Mouse (Mus musculus): ENCODE measurements around the gene Plac8. TPM values are rescaled to one million over a fixed set of nuclear protein-coding genes. Genes with fewer than 3 reads are reported as not detected.

Plac8 gene
- polyA plus RNA-seq, 1 experiment from 2014 or later, result 445 TPM

DNA sequence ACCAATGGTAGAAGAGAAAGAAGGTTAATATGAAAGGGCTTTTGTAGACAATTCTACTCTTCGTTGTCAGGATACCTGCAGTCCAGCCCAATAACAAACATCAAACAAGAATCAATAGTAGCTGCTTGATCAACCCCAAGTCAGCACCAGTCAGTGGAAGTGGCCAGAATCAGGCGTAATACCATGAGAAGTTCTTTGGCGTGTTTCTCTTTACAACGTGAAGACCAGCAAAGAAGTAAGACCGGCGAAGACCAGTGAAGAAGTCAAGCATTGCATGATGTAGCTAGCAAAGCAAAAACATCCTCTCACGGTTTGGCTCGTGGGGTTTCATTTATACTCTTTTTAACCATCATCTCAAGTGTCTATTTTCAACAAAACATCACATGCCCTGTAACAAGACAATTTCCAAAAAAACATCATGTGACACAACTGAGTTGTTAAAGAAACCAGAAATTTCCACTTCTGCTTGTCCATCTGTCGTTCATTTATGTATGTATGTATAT, 27.0 kb upstream of the Plac8 start:
- H3K4me3 ChIP-seq (ENCODE audit: low read length), result no peak overlapping the region
- H3K27me3 ChIP-seq (replicated peaks; ENCODE audit: control insufficient read depth, insufficient read depth, low read length), result no peaks in the 10 kb centered on the region
- no peaks in the 10 kb centered on the region for H3K4me1 ChIP-seq (ENCODE audit: control insufficient read depth, insufficient read depth, low read length)
- no peak overlapping the region for H3K9ac ChIP-seq (ENCODE audit: low read depth, low read length)
- WGBS, result 91% methylated on average over 9 of the region's 9 CpGs
- H3K4me2 ChIP-seq (ENCODE audit: low read depth, low read length), result no peak overlapping the region
- no peak overlapping the region for H3K27ac ChIP-seq (ENCODE audit: low read length)
- no peak for ATAC-seq
- no peaks in the 10 kb centered on the region for H3K9me3 ChIP-seq (ENCODE audit: control insufficient read depth, low read length)
- H3K36me3 ChIP-seq (ENCODE audit: control insufficient read depth, insufficient read depth, low read length), result no peaks in the 10 kb centered on the region

DNA sequence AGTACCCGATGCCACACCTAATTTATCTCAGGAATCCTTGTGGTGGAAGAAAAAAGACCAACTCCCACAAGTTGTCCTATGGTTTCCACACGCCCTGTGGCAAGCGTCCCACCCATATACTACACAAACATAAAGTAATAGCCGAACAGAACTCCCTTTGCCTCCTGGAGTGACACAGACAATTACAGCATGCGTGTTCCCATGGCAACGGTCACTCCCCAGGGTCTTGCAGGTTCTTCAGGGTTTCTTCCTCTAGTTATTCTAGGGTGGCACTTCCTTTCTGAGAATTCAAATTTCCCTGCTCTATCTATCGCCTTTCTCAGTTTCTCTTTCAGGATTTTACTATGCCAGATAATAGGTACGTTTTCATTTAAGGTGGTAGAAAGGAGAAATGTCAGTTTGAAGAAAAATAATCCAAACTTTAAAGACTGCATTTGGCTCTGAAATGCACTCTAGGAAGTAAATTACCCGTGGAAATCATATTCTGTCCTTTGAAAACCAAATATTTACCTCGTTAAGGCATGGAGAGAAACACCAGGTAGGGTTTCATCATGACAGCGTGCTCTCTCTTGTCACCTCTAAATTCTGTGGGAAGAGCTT, 25.9 kb upstream of the Plac8 start:
- H3K4me1 ChIP-seq (ENCODE audit: control insufficient read depth, insufficient read depth, low read length), result no peaks in the 10 kb centered on the region
- WGBS, result 47% methylated on average over 11 of the region's 11 CpGs
- peak; percentile 90 for ATAC-seq
- no peak overlapping the region for H3K27ac ChIP-seq (ENCODE audit: low read length)
- H3K36me3 ChIP-seq (ENCODE audit: control insufficient read depth, insufficient read depth, low read length), result no peaks in the 10 kb centered on the region
- no peak overlapping the region for H3K4me2 ChIP-seq (ENCODE audit: low read depth, low read length)
- no peak overlapping the region for H3K4me3 ChIP-seq (ENCODE audit: low read length)
- H3K9ac ChIP-seq (ENCODE audit: low read depth, low read length), result no peak overlapping the region
- H3K27me3 ChIP-seq (replicated peaks; ENCODE audit: control insufficient read depth, insufficient read depth, low read length), result no peaks in the 10 kb centered on the region
- 0 out of 2 replicates have a peak, but pooled peaks cover 6% of the 10 kb centered on the region for H3K9me3 ChIP-seq (ENCODE audit: control insufficient read depth, low read length)

DNA sequence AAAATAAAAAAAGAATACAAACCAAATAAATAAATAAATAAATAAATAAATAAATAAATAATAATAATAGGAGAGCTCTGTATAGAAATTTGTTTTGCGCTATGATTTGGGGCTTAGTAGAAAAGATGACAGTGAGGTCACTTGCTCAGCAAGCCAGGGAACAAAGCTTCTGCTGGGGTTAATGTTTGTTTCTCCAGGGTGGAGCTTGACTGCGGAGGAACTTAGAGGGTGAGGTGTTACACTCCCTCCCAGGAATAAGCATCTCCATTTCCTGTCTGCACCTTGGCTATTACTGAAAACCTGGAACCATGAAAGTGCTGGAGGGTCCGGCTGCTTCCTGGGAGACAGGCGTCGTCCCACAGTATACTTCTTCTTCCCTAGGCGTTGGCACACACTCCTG, 24.0 kb upstream of the Plac8 start:
- H3K27ac ChIP-seq (ENCODE audit: low read length), result 0 out of 2 replicates have a peak overlapping the region, but pooled peaks have one; percentile 13
- H3K4me3 ChIP-seq (ENCODE audit: low read length), result no peak overlapping the region
- H3K9ac ChIP-seq (ENCODE audit: low read depth, low read length), result no peak overlapping the region
- H3K36me3 ChIP-seq (ENCODE audit: control insufficient read depth, insufficient read depth, low read length), result no peaks in the 10 kb centered on the region
- H3K4me2 ChIP-seq (ENCODE audit: low read depth, low read length), result no peak overlapping the region
- WGBS, result 72% methylated on average over 6 of the region's 6 CpGs
- H3K27me3 ChIP-seq (replicated peaks; ENCODE audit: control insufficient read depth, insufficient read depth, low read length), result no peaks in the 10 kb centered on the region
- no peaks in the 10 kb centered on the region for H3K4me1 ChIP-seq (ENCODE audit: control insufficient read depth, insufficient read depth, low read length)
- ATAC-seq, result peak; percentile 51
- 0 out of 2 replicates have a peak, but pooled peaks cover 7% of the 10 kb centered on the region for H3K9me3 ChIP-seq (ENCODE audit: control insufficient read depth, low read length)

GRCm38 (mm10) chr5:100594803-100595467, 22.9 kb upstream of the Plac8 start:
- no peaks in the 10 kb centered on the region for H3K27me3 ChIP-seq (replicated peaks; ENCODE audit: control insufficient read depth, insufficient read depth, low read length)
- no peak overlapping the region for H3K27ac ChIP-seq (ENCODE audit: low read length)
- H3K4me2 ChIP-seq (ENCODE audit: low read depth, low read length), result no peak overlapping the region
- 86% methylated on average over 13 of the region's 13 CpGs for WGBS
- no peaks in the 10 kb centered on the region for H3K4me1 ChIP-seq (ENCODE audit: control insufficient read depth, insufficient read depth, low read length)
- H3K9me3 ChIP-seq (ENCODE audit: control insufficient read depth, low read length), result 0 out of 2 replicates have a peak, but pooled peaks cover 7% of the 10 kb centered on the region
- no peak for ATAC-seq
- H3K36me3 ChIP-seq (ENCODE audit: control insufficient read depth, insufficient read depth, low read length), result no peaks in the 10 kb centered on the region
- H3K9ac ChIP-seq (ENCODE audit: low read depth, low read length), result no peak overlapping the region
- H3K4me3 ChIP-seq (ENCODE audit: low read length), result no peak overlapping the region

DNA sequence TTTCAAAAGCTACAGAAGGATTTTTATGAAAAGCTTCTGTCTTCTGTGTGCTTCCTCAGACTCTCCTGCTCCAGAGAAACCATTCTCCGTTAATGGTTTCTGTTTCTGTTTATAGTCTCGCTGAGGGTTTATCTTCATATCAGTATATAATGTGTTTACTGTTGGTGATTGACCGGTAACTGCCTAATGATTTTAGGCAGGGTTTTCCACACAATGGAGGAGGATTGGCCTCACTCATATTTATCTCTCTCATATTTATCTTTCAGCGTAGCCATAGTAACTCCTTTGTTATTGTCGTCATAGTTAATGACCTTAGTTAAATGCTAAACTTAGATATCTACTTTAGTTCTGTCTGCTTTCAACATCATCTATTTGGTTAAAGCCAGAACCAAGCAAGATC, 18.5 kb upstream of the Plac8 start:
- H3K27ac ChIP-seq (ENCODE audit: low read length), result no peak overlapping the region
- 49% methylated on average over 5 of the region's 5 CpGs for WGBS
- no peak overlapping the region for H3K4me2 ChIP-seq (ENCODE audit: low read depth, low read length)
- no peak overlapping the region for H3K4me3 ChIP-seq (ENCODE audit: low read length)
- 0 out of 2 replicates have a peak, but pooled peaks cover 6% of the 10 kb centered on the region for H3K4me1 ChIP-seq (ENCODE audit: control insufficient read depth, insufficient read depth, low read length)
- no peak overlapping the region for H3K9ac ChIP-seq (ENCODE audit: low read depth, low read length)
- peak; percentile 60 for ATAC-seq
- no peaks in the 10 kb centered on the region for H3K36me3 ChIP-seq (ENCODE audit: control insufficient read depth, insufficient read depth, low read length)
- H3K27me3 ChIP-seq (replicated peaks; ENCODE audit: control insufficient read depth, insufficient read depth, low read length), result no peaks in the 10 kb centered on the region
- 0 out of 2 replicates have a peak, but pooled peaks cover 7% of the 10 kb centered on the region for H3K9me3 ChIP-seq (ENCODE audit: control insufficient read depth, low read length)

- Histone ChIP-seq H3K4me1 (ENCODE audit: control insufficient read depth, insufficient read depth, low read length) (0 out of 2 replicates have a peak, but pooled peaks cover 6% of the 10 kb centered on the region), H3K27me3 (replicated peaks; ENCODE audit: control insufficient read depth, insufficient read depth, low read length) (no peaks in the 10 kb centered on the region), H3K9ac (ENCODE audit: low read depth, low read length) (no peak overlapping the region), H3K36me3 (ENCODE audit: control insufficient read depth, insufficient read depth, low read length) (no peaks in the 10 kb centered on the region), H3K27ac (ENCODE audit: low read length) (0 out of 2 replicates have a peak overlapping the region, but pooled peaks have one; percentile 8), H3K4me2 (ENCODE audit: low read depth, low read length) (no peak overlapping the region), H3K4me3 (ENCODE audit: low read length) (no peak overlapping the region), H3K9me3 (ENCODE audit: control insufficient read depth, low read length) (no peaks in the 10 kb centered on the region)
- no peak for ATAC-seq
- WGBS, result 48% methylated on average over 2 of the region's 2 CpGs
Measured at GRCm38 (mm10) chr5:100587626-100588025, 15.6 kb upstream of the Plac8 start.

- 0 out of 2 replicates have a peak, but pooled peaks cover 6% of the 10 kb centered on the region for H3K4me1 ChIP-seq (ENCODE audit: control insufficient read depth, insufficient read depth, low read length)
- WGBS, result 82% methylated on average over 7 of the region's 7 CpGs
- 0 out of 2 replicates have a peak overlapping the region, but pooled peaks have one; percentile 8 for H3K27ac ChIP-seq (ENCODE audit: low read length)
- no peak overlapping the region for H3K4me3 ChIP-seq (ENCODE audit: low read length)
- ATAC-seq, result peak; percentile 57; the same call in 1 of the 2 replicates
- no peaks in the 10 kb centered on the region for H3K36me3 ChIP-seq (ENCODE audit: control insufficient read depth, insufficient read depth, low read length)
- H3K9me3 ChIP-seq (ENCODE audit: control insufficient read depth, low read length), result no peaks in the 10 kb centered on the region
- H3K9ac ChIP-seq (ENCODE audit: low read depth, low read length), result no peak overlapping the region
- H3K4me2 ChIP-seq (ENCODE audit: low read depth, low read length), result no peak overlapping the region
- no peaks in the 10 kb centered on the region for H3K27me3 ChIP-seq (replicated peaks; ENCODE audit: control insufficient read depth, insufficient read depth, low read length)
Measured at GRCm38 (mm10) chr5:100587136-100587535, 15.1 kb upstream of the Plac8 start.

- 88% methylated on average over 3 of the region's 3 CpGs for WGBS
- no peak for ATAC-seq
- H3K4me2 ChIP-seq (ENCODE audit: low read depth, low read length), result no peak overlapping the region
- no peaks in the 10 kb centered on the region for H3K9me3 ChIP-seq (ENCODE audit: control insufficient read depth, low read length)
- no peak overlapping the region for H3K27ac ChIP-seq (ENCODE audit: low read length)
- no peaks in the 10 kb centered on the region for H3K36me3 ChIP-seq (ENCODE audit: control insufficient read depth, insufficient read depth, low read length)
- no peak overlapping the region for H3K4me3 ChIP-seq (ENCODE audit: low read length)
- H3K4me1 ChIP-seq (ENCODE audit: control insufficient read depth, insufficient read depth, low read length), result 0 out of 2 replicates have a peak, but pooled peaks cover 6% of the 10 kb centered on the region
- no peaks in the 10 kb centered on the region for H3K27me3 ChIP-seq (replicated peaks; ENCODE audit: control insufficient read depth, insufficient read depth, low read length)
- no peak overlapping the region for H3K9ac ChIP-seq (ENCODE audit: low read depth, low read length)
Measured at GRCm38 (mm10) chr5:100585657-100586056, 13.6 kb upstream of the Plac8 start.

GRCm38 (mm10) chr5:100585206-100585644, 13.2 kb upstream of the Plac8 start:
- Histone ChIP-seq H3K4me1 (ENCODE audit: control insufficient read depth, insufficient read depth, low read length) (0 out of 2 replicates have a peak, but pooled peaks cover 6% of the 10 kb centered on the region), H3K4me2 (ENCODE audit: low read depth, low read length) (no peak overlapping the region), H3K27ac (ENCODE audit: low read length) (no peak overlapping the region), H3K9me3 (ENCODE audit: control insufficient read depth, low read length) (no peaks in the 10 kb centered on the region), H3K4me3 (ENCODE audit: low read length) (no peak overlapping the region), H3K9ac (ENCODE audit: low read depth, low read length) (no peak overlapping the region), H3K36me3 (ENCODE audit: control insufficient read depth, insufficient read depth, low read length) (no peaks in the 10 kb centered on the region), H3K27me3 (replicated peaks; ENCODE audit: control insufficient read depth, insufficient read depth, low read length) (no peaks in the 10 kb centered on the region)
- 82% methylated on average over 8 of the region's 8 CpGs for WGBS
- ATAC-seq, result no peak

Measured in intestine, embryonic 16.5 days (tissue).